Mouse (Mus musculus): ENCODE measurements around the gene 9030025P20Rik. TPM values are rescaled to one million over a fixed set of nuclear protein-coding genes. Genes with fewer than 3 reads are reported as not detected.
"Not testable (repeated sequence)": the region's sequence is repeated elsewhere in the genome, so short reads cannot be mapped to it uniquely, and the experiment has no call there.

Gene 9030025P20Rik
- polyA plus RNA-seq, 1 experiment from 2014 or later: 8.4 TPM

DNA sequence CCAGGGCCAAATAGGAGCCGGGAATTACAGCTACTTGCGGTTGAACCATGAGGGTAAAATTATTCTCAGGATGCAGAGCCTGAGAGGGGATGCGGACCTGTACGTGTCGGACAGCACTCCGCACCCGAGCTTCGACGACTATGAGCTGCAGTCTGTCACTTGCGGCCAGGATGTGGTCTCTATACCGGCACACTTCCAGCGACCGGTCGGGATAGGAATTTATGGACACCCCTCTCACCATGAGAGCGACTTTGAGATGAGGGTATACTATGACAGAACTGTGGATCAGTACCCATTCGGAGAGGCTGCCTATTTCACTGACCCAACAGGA is 34.6 kb upstream of the 9030025P20Rik start:
- ATAC-seq (ENCODE audit: low FRiP score, low TSS enrichment) (no peak), DNase-seq (no peak)
- WGBS: 20% methylated on average over 16 of the region's 16 CpGs

GRCm38 (mm10) chr17:14944551-14944950 is 33.7 kb upstream of the 9030025P20Rik start:
- Histone ChIP-seq H3K9me3 (ENCODE audit: control insufficient read depth, low read length) (no peaks in the 10 kb centered on the region), H3K4me3 (replicated peaks; ENCODE audit: low read depth, low read length) (no peak overlapping the region), H3K27ac (replicated peaks; ENCODE audit: low read depth, low read length) (no peak overlapping the region), H3K9ac (replicated peaks; ENCODE audit: low read length) (no peak overlapping the region), H3K4me1 (ENCODE audit: control insufficient read depth, insufficient read depth, low read length) (peaks cover 16% of the 10 kb centered on the region), H3K36me3 (ENCODE audit: control insufficient read depth, insufficient read depth, low read length) (peaks cover 33% of the 10 kb centered on the region), H3K4me2 (ENCODE audit: low read length) (peak overlapping the region; percentile 78), H3K27me3 (ENCODE audit: control insufficient read depth, insufficient read depth, low read length) (no peaks in the 10 kb centered on the region)
- ATAC-seq (ENCODE audit: low FRiP score, low TSS enrichment) (no peak), DNase-seq (no peak)
- 85% methylated on average over 1 of the region's 1 CpGs for WGBS

More for the DNA sequence above, 34.6 kb upstream of the 9030025P20Rik start:
- Histone ChIP-seq H3K4me3 (replicated peaks; ENCODE audit: low read depth, low read length) (peak overlapping the region; percentile 59), H3K27me3 (ENCODE audit: control insufficient read depth, insufficient read depth, low read length) (no peaks in the 10 kb centered on the region), H3K9me3 (ENCODE audit: control insufficient read depth, low read length) (no peaks in the 10 kb centered on the region), H3K4me2 (ENCODE audit: low read length) (peak overlapping the region; percentile 78), H3K9ac (replicated peaks; ENCODE audit: low read length) (peak overlapping the region; percentile 86), H3K36me3 (ENCODE audit: control insufficient read depth, insufficient read depth, low read length) (peaks cover 27% of the 10 kb centered on the region), H3K4me1 (ENCODE audit: control insufficient read depth, insufficient read depth, low read length) (peaks cover 16% of the 10 kb centered on the region), H3K27ac (replicated peaks; ENCODE audit: low read depth, low read length) (no peak overlapping the region)

DNA sequence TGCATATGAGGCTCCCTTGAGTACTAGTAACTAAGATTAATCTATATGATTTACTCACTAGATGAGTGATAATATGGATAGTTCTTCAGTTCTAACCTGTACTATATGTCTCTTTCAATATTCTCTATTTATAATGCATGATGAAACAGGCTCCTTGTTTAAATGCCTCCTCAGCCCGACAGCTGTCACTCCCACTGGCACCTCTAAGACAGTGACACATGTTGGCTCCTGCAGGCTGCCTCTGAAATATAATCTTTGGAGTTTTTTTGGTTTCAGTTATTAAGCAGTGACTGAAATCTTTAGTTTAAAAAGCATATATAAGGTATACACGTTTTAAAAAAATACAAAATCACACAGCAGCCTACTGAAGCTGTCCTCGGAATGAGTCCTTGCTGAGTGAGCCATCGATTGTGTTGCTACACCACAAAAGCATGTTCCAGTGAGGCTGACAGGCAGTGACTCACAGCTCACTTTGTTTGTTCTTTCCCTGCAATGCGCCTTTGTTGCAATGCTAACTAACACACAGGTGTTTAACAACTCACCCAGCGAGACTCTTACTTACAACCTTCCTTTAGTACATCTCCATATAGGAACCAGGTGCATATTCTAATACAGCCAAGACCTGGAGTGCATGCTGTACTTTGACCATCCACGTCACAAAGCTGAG is 29.0 kb upstream of the 9030025P20Rik start:
- Histone ChIP-seq H3K27me3 (ENCODE audit: control insufficient read depth, insufficient read depth, low read length) (no peaks in the 10 kb centered on the region), H3K9me3 (ENCODE audit: control insufficient read depth, low read length) (no peaks in the 10 kb centered on the region), H3K36me3 (ENCODE audit: control insufficient read depth, insufficient read depth, low read length) (peaks cover 74% of the 10 kb centered on the region), H3K4me3 (replicated peaks; ENCODE audit: low read depth, low read length) (no peak overlapping the region), H3K9ac (replicated peaks; ENCODE audit: low read length) (no peak overlapping the region), H3K4me1 (ENCODE audit: control insufficient read depth, insufficient read depth, low read length) (peaks cover 4% of the 10 kb centered on the region), H3K27ac (replicated peaks; ENCODE audit: low read depth, low read length) (no peak overlapping the region), H3K4me2 (ENCODE audit: low read length) (no peak overlapping the region)
- DNase-seq (no peak), ATAC-seq (ENCODE audit: low FRiP score, low TSS enrichment) (no peak)
- 88% methylated on average over 7 of the region's 7 CpGs for WGBS

DNA sequence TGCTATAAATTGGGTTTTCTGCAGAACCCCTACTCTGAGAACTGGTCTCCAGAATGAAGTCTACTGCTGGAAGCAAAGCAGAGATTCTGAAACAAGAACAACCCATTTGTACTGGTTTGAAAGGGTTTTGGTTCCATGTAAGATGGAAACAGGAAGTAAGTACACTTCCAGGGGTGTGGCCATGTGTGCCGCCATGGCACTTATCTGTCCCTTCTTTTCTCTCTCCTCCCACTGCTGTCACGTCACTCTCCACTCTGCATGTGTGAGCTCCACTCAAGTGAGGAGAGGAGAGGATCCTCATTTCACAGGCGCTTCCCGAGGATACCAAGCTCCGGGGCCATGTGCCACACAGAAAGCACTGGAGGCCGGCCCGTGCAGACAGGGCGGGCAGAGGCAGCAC is 24.8 kb upstream of the 9030025P20Rik start:
- DNase-seq: no peak
- H3K4me2 ChIP-seq (ENCODE audit: low read length): no peak overlapping the region
- no peaks in the 10 kb centered on the region for H3K4me1 ChIP-seq (ENCODE audit: control insufficient read depth, insufficient read depth, low read length)
- no peaks in the 10 kb centered on the region for H3K9me3 ChIP-seq (ENCODE audit: control insufficient read depth, low read length)
- no peak overlapping the region for H3K27ac ChIP-seq (replicated peaks; ENCODE audit: low read depth, low read length)
- H3K36me3 ChIP-seq (ENCODE audit: control insufficient read depth, insufficient read depth, low read length): peaks cover 57% of the 10 kb centered on the region
- no peak for ATAC-seq (ENCODE audit: low FRiP score, low TSS enrichment)
- H3K9ac ChIP-seq (replicated peaks; ENCODE audit: low read length): no peak overlapping the region
- WGBS: 94% methylated on average over 8 of the region's 8 CpGs
- H3K4me3 ChIP-seq (replicated peaks; ENCODE audit: low read depth, low read length): no peak overlapping the region
- H3K27me3 ChIP-seq (ENCODE audit: control insufficient read depth, insufficient read depth, low read length): no peaks in the 10 kb centered on the region

GRCm38 (mm10) chr17:14958686-14959327 is 19.5 kb upstream of the 9030025P20Rik start:
- WGBS: 94% methylated on average over 5 of the region's 5 CpGs
- no peak overlapping the region for H3K4me2 ChIP-seq (ENCODE audit: low read length)
- no peak overlapping the region for H3K27ac ChIP-seq (replicated peaks; ENCODE audit: low read depth, low read length)
- no peak for DNase-seq
- H3K27me3 ChIP-seq (ENCODE audit: control insufficient read depth, insufficient read depth, low read length): no peaks in the 10 kb centered on the region
- H3K4me1 ChIP-seq (ENCODE audit: control insufficient read depth, insufficient read depth, low read length): peaks cover 9% of the 10 kb centered on the region
- no peak for ATAC-seq (ENCODE audit: low FRiP score, low TSS enrichment)
- no peak overlapping the region for H3K4me3 ChIP-seq (replicated peaks; ENCODE audit: low read depth, low read length)
- peaks cover 11% of the 10 kb centered on the region for H3K36me3 ChIP-seq (ENCODE audit: control insufficient read depth, insufficient read depth, low read length)
- H3K9me3 ChIP-seq (ENCODE audit: control insufficient read depth, low read length): no peaks in the 10 kb centered on the region
- no peak overlapping the region for H3K9ac ChIP-seq (replicated peaks; ENCODE audit: low read length)

GRCm38 (mm10) chr17:14959979-14960378 is 18.3 kb upstream of the 9030025P20Rik start:
- Histone ChIP-seq H3K4me2 (ENCODE audit: low read length) (peak overlapping the region; percentile 94), H3K27ac (replicated peaks; ENCODE audit: low read depth, low read length) (no peak overlapping the region), H3K4me3 (replicated peaks; ENCODE audit: low read depth, low read length) (peak overlapping the region; percentile 18), H3K9ac (replicated peaks; ENCODE audit: low read length) (peak overlapping the region; percentile 35; the same call in 1 of the 2 replicates), H3K27me3 (ENCODE audit: control insufficient read depth, insufficient read depth, low read length) (no peaks in the 10 kb centered on the region), H3K4me1 (ENCODE audit: control insufficient read depth, insufficient read depth, low read length) (peaks cover 9% of the 10 kb centered on the region), H3K9me3 (ENCODE audit: control insufficient read depth, low read length) (no peaks in the 10 kb centered on the region), H3K36me3 (ENCODE audit: control insufficient read depth, insufficient read depth, low read length) (no peaks in the 10 kb centered on the region)
- DNase-seq (peak; percentile 8), ATAC-seq (ENCODE audit: low FRiP score, low TSS enrichment) (no peak)
- WGBS: 25% methylated on average over 3 of the region's 3 CpGs

- peak; percentile 11; the same call in 1 of the 2 replicates for ATAC-seq (ENCODE audit: low FRiP score, low TSS enrichment)
- Histone ChIP-seq H3K27me3 (ENCODE audit: control insufficient read depth, insufficient read depth, low read length) (no peaks in the 10 kb centered on the region), H3K9ac (replicated peaks; ENCODE audit: low read length) (peak overlapping the region; percentile 65; the same call in 1 of the 2 replicates), H3K4me2 (ENCODE audit: low read length) (peak overlapping the region; percentile 94), H3K36me3 (ENCODE audit: control insufficient read depth, insufficient read depth, low read length) (no peaks in the 10 kb centered on the region), H3K4me1 (ENCODE audit: control insufficient read depth, insufficient read depth, low read length) (peaks cover 9% of the 10 kb centered on the region), H3K4me3 (replicated peaks; ENCODE audit: low read depth, low read length) (peak overlapping the region; percentile 59), H3K27ac (replicated peaks; ENCODE audit: low read depth, low read length) (no peak overlapping the region), H3K9me3 (ENCODE audit: control insufficient read depth, low read length) (no peaks in the 10 kb centered on the region)
- 1% methylated on average over 19 of the region's 23 CpGs for WGBS
- DNase-seq: peak; percentile 13
These were observed 17.7 kb upstream of the 9030025P20Rik start for GRCm38 (mm10) chr17:14960520-14960919.

DNA sequence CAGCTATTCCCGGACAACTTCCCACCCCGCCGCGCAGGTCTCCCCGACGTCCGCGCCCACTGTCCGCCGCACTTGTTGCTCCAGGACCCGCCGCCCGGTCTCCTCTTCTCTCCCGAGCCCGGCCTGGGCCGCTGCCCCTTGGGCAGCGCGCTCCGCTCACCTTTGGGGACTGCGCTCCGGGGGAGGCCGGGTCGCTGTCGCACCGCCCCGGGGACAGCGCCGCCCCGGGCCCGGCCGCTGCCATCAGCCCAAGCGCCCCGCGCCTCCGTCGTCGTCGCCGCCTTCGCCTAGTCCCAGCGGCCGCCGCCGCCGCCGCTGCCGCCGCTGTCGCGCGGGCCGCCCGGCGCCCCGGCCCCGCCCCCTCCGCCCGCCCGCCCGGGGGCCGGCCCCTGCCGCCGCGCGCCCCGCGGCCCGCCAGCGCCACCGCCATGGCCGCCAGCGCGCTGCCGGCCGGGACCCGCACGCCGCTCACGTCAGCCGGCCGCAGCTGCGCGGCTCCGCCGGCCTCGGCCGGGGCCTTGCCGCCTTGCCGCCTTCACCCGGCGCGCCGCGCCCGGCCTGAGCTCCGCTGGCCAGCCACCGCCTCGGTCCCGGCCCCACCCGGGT is 17.2 kb upstream of the 9030025P20Rik start, which contains the start of gene Phf10:
Gene Phf10 (minus strand): TSS at position 323 of the 606 bp plus-strand sequence.
- H3K9ac ChIP-seq (replicated peaks; ENCODE audit: low read length): peak within 1 kb of the TSS; percentile 65; the same call in 1 of the 2 replicates
- DNase-seq (peak; percentile 55), ATAC-seq (ENCODE audit: low FRiP score, low TSS enrichment) (peak; percentile 84)
- H3K27me3 ChIP-seq (ENCODE audit: control insufficient read depth, insufficient read depth, low read length); H3K36me3 ChIP-seq (ENCODE audit: control insufficient read depth, insufficient read depth, low read length); H3K4me1 ChIP-seq (ENCODE audit: control insufficient read depth, insufficient read depth, low read length); H3K9me3 ChIP-seq (ENCODE audit: control insufficient read depth, low read length): not testable (repeated sequence)
- H3K4me3 ChIP-seq (replicated peaks; ENCODE audit: low read depth, low read length): peak within 1 kb of the TSS; percentile 59
- peak within 1 kb of the TSS; percentile 94 for H3K4me2 ChIP-seq (ENCODE audit: low read length)
- H3K27ac ChIP-seq (replicated peaks; ENCODE audit: low read depth, low read length): 0 out of 2 replicates have a peak within 1 kb of the TSS, but pooled peaks have one; percentile 37
- under 1% methylated on average over 34 of the region's 100 CpGs for WGBS

Measured in midbrain, embryonic 14.5 days (tissue).